Mouse (Mus musculus) activated CD4-positive, CD25-positive, alpha-beta regulatory T cell, adult 4 months (primary cell): Measurements from ENCODE around the gene Cdc123. TPM values are rescaled to one million over a fixed set of nuclear protein-coding genes. Genes with fewer than 3 reads are reported as not detected.

Experiments used
- ATAC-seq: one replicate; pipeline ENCODE4 v1.8.0; 2017
- polyA plus RNA-seq, 2 experiments: library from polyadenylated mRNA; unstranded; fragments of 100-300 nt; shearing (Covaris generic); gene quantifications; one replicate each; pipeline ENCODE4 v1.2.1; 2017

The Cdc123 gene
- polyA plus RNA-seq, 2 experiments from 2014 or later: 159 to 183 TPM

- ATAC-seq: no peak
Observed at GRCm38 (mm10) chr2:5804440-5805045, 40.4 kb downstream of the Cdc123 start.

DNA sequence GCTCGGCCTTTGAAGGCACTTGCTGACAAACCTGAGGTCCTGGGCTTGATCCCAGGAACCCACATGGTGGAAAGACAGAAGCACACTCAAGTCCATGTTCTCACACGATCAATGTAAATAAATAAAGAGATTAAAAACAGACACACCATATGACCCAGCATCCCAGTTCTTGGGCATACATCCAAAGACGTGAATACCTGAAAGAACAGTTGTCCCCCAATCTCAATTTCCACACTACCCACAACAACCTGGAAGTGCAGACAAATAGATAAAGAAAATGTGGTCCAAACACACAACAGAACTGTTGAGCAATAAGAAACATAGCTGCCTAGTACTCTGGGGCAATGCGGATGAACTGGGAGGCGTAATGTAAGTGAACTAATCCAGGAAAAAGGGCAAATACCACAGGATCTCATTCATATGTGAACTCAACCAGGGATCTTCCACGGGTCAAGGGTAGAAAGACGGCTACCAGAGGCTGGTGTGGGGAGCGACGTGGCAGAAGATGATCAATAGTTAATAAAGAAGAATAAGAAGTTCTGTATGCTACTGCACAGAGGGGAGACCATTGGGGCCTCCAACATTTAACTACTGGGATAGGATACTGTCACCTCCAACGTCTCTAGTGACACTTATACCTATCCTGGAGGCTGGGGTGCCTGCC is 42.9 kb downstream of the Cdc123 start:
- no peak for ATAC-seq

DNA sequence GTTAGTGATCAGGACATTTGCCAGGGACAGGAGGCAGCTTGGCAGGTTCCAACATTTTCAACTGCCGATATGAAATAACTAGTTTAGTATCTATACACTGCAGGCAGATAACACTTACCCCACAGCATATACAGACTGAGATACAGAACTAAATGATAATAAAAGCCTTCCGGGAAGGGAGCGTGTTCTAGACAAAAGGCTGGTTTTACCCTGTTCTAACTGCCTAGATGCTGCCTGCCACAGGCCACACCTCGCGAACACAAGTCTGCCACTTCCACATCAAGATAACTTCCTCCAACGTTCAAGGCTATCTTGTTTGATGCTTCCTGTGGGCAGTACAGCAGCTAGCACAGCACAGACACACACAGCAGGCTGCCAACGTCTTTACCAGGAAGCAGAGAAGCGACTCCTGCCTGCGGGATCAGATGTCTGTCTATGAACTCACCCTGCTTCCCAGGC is 43.8 kb downstream of the Cdc123 start:
- no peak for ATAC-seq

DNA sequence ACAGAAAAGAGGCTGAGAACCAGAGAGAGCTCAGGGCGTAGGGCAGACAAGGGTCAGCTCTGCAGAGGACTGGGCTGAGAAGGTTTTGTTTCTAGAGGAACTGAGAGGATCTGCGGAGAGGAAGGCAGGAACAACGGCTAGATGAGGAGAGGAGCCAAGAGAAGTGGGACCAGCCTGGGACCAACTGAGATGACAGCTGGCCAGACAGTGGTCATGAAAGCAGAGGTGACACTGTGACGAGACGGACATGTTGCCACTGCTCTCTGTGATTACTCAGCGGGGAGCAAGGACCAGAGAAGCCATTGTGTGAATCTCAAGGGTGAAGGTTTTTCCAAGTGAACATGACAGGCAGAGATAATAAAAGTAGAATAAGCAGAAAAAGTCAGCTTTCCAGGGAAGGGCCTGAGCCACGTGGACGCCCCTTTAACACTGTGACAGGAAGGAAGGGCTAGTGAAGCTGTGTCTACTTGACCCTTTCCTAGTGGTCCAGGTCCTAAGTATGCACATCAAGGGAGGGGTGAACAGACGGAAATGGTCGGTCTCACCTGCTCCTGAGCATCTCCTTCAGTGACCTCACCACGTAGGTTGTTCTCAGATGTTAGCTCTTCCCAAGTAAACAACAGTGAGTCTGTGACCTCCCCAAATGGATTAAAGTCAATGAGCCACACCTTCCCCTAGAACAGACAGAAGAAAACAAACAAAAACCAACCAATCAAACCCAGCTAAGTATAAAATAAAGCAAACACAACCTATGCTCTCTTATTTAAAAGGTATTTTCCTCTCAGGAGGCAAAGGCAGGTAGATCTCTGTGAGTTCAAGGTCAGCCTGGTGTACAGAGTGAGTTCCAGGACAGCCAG is 46.9 kb downstream of the Cdc123 start:
- ATAC-seq: no peak

DNA sequence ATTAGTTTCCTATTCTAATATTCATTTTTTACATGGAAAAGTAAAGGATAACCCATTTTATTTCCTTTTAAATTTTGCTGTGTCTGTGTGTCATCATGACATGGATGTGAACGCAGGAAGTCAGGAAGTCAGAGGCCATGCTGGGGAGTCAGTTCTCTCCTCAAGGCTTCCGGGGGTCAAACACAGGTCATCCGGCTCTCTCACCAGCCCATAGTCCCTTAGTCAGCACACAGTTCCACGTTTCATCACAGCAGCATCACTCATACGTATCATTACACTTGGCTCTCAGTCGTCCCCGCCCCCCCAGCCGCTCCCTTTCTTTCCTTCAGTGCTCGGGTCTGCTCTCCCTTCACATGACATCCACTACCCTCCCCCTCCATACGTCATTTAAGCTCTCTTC is 51.2 kb downstream of the Cdc123 start:
- ATAC-seq: no peak

DNA sequence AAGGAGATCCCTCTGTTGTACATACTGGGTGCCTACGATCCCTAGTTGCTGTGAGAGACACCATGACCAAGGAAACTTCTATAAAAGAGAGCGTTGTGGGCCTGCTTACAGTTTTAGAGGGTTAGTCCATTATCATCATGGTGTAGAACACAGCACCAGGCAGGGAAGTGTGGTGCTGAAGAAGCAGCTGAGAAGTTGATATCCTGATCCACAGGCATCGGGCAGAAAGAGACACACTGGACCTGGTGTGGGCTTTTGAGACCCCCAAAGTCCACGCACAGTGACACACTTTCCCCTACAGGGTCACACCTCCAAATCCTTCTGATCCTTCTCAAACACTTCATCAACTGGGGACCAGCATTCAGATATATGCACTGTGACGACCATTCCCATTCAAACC is 52.9 kb downstream of the Cdc123 start:
- ATAC-seq: no peak

GRCm38 (mm10) chr2:5789625-5790160 is 55.3 kb downstream of the Cdc123 start:
- ATAC-seq: no peak

DNA sequence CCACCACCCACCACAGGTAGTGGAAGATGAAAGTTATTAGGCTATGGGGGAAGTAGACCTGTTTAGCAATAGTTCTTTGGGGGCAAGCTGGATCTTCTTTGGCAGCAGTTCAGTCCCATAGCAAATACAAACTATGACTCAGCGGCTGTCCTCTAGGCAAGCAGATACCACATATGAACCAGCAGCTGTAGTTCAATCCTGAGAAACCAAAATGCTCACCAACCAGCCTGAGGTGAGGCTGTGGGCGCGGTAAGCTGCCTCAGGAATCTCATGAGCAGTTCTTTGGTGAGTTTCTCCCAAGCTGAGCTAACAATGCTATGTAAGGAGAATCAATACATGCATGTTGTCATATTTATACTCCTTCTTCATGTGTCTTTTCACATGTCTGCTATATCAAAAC is 57.6 kb downstream of the Cdc123 start:
- ATAC-seq: no peak

- ATAC-seq: no peak
Observed at GRCm38 (mm10) chr2:5772464-5772863, 72.5 kb downstream of the Cdc123 start.

DNA sequence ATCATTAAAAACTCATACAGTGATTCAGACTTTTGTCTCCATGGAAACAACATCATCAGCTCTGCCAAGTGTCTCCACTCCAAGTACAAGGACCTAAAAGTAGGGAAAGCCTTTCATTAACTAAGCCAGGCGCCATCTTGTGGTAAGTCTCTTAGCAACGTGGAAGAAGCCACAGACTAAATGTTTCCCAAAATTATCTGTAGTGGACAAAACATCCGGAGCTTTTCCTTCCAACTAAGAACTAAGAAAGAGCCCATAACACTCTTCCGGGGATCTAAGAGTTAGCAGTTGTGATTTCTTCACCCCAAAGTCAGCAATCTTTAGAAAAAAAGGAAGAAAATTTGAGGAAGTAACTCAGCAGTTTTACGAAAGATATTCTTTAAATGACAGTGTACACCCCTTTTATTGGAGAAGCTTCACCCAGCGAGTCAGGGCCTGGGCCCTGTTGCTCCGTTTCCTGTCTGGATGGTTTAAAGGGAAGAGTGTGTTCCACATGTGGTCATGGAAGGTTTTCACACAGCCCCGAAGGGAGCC is 74.2 kb downstream of the Cdc123 start:
- no peak for ATAC-seq

DNA sequence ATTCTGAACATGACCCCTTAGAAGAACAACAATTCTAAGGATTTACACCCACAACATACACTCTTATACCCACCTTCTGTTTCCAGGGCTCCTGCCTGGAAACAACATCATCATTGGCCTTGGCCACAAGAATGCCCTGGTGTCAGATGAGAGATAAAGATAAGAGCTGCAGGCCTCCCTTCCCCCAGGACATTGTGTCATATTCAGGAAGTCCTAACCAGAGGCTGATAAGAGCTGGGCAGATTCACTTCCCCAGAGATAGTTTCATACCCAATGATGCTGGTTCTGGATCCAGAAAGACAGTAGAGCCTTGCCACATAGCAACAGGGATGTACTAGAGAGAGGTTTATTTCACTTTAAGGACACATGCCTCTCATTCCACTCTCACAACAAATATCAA is 75.3 kb downstream of the Cdc123 start:
- ATAC-seq: no peak

- no peak for ATAC-seq
Observed at GRCm38 (mm10) chr2:5768946-5769345, 76.0 kb downstream of the Cdc123 start.

DNA sequence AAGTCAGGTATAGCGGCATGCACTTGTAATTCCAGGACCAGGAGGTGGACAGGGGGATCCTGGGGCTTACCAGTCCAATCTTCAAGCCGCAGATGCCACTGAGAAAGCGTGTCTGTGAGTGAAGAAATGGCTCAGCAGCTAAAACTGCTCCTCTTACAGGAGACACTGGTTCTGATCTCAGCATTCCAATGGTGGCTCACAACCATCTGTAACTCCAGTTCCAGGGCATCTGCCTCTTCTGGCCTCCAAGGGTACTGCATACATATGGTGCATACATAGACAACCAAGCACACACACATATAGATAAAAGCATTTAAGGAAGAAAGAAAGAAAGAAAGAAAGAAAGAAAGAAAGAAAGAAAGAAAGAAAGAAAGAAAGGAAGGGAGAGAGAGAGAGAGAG is 82.9 kb downstream of the Cdc123 start:
- ATAC-seq: no peak

DNA sequence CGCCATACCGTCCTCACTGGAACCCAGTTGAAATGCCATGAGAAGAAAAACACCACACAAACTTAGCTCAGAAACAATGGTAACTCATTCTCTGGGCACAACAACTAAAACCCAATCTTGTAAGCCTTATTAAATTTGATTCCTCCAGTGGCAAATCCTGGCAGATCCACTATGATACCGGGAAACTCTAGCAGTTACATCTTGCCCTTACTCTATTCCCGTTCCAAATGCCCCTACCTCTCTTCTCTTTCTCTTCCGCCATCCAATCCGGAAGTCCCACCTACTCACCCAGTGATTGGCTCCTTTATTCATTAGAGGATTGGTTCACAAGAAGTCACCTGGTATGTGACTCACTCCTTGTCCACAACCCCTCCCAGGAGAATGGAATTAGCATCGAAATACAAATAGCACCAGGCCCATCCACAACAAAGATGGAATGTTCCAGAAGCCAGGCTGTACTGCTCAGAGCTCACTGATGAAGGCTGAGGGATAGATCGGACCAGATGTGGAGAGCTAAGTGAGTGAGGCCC is 84.4 kb downstream of the Cdc123 start:
- no peak for ATAC-seq

DNA sequence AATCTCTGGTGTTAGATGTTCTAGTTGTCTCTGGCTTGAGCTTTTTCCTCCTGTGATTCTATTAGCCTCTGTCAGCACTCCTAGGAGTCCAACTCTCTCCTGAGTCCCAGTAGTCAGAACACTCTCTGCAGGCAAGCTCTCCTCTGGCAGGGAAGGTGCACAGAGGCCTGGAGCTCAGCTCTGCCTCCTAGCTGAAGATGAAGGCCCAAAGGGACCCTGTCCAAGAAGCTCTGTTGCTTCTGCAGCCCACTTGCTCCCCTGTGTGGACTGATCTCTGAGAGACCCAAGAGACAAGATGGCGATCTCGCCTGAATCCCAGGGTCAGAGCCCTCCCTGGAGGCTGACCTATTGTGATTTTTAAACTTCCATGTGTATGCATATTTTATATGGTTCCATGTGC is 86.4 kb downstream of the Cdc123 start:
- ATAC-seq: no peak

- ATAC-seq: no peak
Observed at GRCm38 (mm10) chr2:5750872-5751271, 94.1 kb downstream of the Cdc123 start.

DNA sequence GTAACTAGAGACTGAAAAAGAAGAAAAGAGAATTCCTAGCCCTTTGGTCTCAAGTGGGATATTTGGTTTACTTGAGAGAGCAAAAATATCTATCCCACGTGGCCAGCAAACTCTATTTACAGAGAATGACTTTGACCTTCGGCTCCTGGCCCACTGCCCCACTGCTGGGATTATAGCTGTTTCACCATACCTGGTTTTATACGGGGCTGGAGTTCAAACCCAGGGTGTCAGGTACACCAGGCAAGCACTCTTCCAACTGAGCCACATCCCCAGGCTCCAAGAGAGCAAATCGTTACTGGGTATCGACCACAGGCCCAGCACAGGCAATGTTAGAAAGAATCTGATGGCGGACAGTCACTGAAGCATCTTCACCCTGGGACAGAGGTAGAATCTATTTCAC is 95.8 kb downstream of the Cdc123 start:
- ATAC-seq: no peak

DNA sequence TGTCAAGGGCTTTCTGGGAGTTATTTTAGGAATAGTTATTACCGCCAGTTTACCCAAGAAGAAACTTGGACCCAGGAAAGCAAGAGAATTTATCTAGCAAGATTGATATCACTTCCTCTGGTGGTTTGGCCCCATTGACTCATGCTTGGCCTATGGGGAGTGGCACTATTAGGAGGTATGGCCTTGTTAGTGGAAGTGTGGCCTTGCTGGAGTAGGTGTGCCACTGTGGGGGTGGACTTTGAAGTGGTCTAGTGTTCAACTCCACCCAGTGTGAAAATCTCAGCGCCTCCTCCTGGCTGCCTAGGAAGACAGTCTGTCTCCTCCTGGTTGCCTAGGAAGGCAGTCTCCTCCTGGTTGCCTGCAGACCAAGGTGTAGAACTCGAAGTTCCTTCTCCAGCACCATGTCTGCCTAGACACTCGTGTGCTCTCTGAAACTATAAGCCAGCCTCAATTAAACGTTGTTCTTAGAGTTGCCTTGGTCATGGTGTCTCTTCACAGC is 97.4 kb downstream of the Cdc123 start:
- no peak for ATAC-seq

DNA sequence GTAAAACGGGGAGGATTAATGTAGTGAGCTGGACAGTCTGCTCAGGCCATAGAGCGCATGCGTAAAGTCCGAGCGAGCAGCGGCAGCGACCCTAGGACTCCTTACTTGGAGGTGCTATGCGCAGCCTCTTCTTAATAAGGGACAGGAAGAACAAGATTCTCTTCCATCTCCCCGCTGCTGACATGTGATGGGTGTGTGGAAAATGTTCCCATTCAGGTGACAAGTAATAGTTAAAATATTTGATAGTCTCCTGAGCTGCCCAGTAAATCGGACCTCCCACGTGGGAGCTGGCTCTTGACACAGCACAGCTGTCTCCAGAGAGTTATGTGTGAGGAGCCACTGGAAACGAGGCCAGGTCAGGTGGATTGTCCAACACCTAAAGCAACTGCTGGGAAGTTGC is 98.4 kb downstream of the Cdc123 start:
- no peak for ATAC-seq
